Mouse (Mus musculus): Measurements from ENCODE around the gene Cntn1. TPM values are rescaled to one million over a fixed set of nuclear protein-coding genes. Genes with fewer than 3 reads are reported as not detected.

Cntn1 gene
- polyA plus RNA-seq, 1 experiment from 2014 or later, result 3.3 TPM

- Histone ChIP-seq H3K9ac (replicated peaks; ENCODE audit: low read length) (no peak overlapping the region), H3K36me3 (replicated peaks; ENCODE audit: control insufficient read depth, insufficient read depth, low read depth, low read length) (no peaks in the 10 kb centered on the region), H3K27ac (replicated peaks; ENCODE audit: low read depth, low read length) (no peak overlapping the region), H3K4me3 (ENCODE audit: low read depth, low read length) (no peak overlapping the region), H3K9me3 (replicated peaks; ENCODE audit: control insufficient read depth, low read length) (no peaks in the 10 kb centered on the region), H3K4me2 (ENCODE audit: low read depth, low read length) (no peak overlapping the region), H3K4me1 (ENCODE audit: control insufficient read depth, insufficient read depth, low read length) (no peaks in the 10 kb centered on the region), H3K27me3 (ENCODE audit: control insufficient read depth, insufficient read depth, low read length) (no peaks in the 10 kb centered on the region)
- peak; percentile 74 for DNase-seq (ENCODE audit: low spot score)
- no peak for ATAC-seq (replicated peaks; ENCODE audit: insufficient number of reproducible peaks, low FRiP score, low TSS enrichment, low read depth)
- 19% methylated on average over 7 of the region's 7 CpGs for WGBS
Observed at GRCm38 (mm10) chr15:92231386-92231785, 180.4 kb downstream of the Cntn1 start.

GRCm38 (mm10) chr15:92235836-92236235 lies 184.9 kb downstream of the Cntn1 start:
- no peak for DNase-seq (ENCODE audit: low spot score)
- no peak for ATAC-seq (replicated peaks; ENCODE audit: insufficient number of reproducible peaks, low FRiP score, low TSS enrichment, low read depth)

GRCm38 (mm10) chr15:92264980-92265707 lies 214.2 kb downstream of the Cntn1 start:
- Histone ChIP-seq H3K27me3 (ENCODE audit: control insufficient read depth, insufficient read depth, low read length) (no peaks in the 10 kb centered on the region), H3K9me3 (replicated peaks; ENCODE audit: control insufficient read depth, low read length) (no peaks in the 10 kb centered on the region), H3K27ac (replicated peaks; ENCODE audit: low read depth, low read length) (no peak overlapping the region), H3K4me2 (ENCODE audit: low read depth, low read length) (no peak overlapping the region), H3K36me3 (replicated peaks; ENCODE audit: control insufficient read depth, insufficient read depth, low read depth, low read length) (no peaks in the 10 kb centered on the region), H3K9ac (replicated peaks; ENCODE audit: low read length) (no peak overlapping the region), H3K4me3 (ENCODE audit: low read depth, low read length) (no peak overlapping the region), H3K4me1 (ENCODE audit: control insufficient read depth, insufficient read depth, low read length) (no peaks in the 10 kb centered on the region)
- peak; percentile 76 for DNase-seq (ENCODE audit: low spot score)
- ATAC-seq (replicated peaks; ENCODE audit: insufficient number of reproducible peaks, low FRiP score, low TSS enrichment, low read depth), result no peak
- WGBS, result 28% methylated on average over 7 of the region's 7 CpGs

More at GRCm38 (mm10) chr15:92235836-92236235, 184.9 kb downstream of the Cntn1 start:
- Histone ChIP-seq H3K4me2 (ENCODE audit: low read depth, low read length) (no peak overlapping the region), H3K9ac (replicated peaks; ENCODE audit: low read length) (no peak overlapping the region), H3K27me3 (ENCODE audit: control insufficient read depth, insufficient read depth, low read length) (no peaks in the 10 kb centered on the region), H3K36me3 (replicated peaks; ENCODE audit: control insufficient read depth, insufficient read depth, low read depth, low read length) (no peaks in the 10 kb centered on the region), H3K27ac (replicated peaks; ENCODE audit: low read depth, low read length) (no peak overlapping the region), H3K4me1 (ENCODE audit: control insufficient read depth, insufficient read depth, low read length) (no peaks in the 10 kb centered on the region), H3K4me3 (ENCODE audit: low read depth, low read length) (no peak overlapping the region), H3K9me3 (replicated peaks; ENCODE audit: control insufficient read depth, low read length) (no peaks in the 10 kb centered on the region)
- 80% methylated on average over 6 of the region's 6 CpGs for WGBS

GRCm38 (mm10) chr15:92268341-92268740 lies 217.4 kb downstream of the Cntn1 start:
- no peaks in the 10 kb centered on the region for H3K4me1 ChIP-seq (ENCODE audit: control insufficient read depth, insufficient read depth, low read length)
- no peaks in the 10 kb centered on the region for H3K36me3 ChIP-seq (replicated peaks; ENCODE audit: control insufficient read depth, insufficient read depth, low read depth, low read length)
- 38% methylated on average over 3 of the region's 3 CpGs for WGBS
- no peaks in the 10 kb centered on the region for H3K9me3 ChIP-seq (replicated peaks; ENCODE audit: control insufficient read depth, low read length)
- DNase-seq (ENCODE audit: low spot score) (no peak), ATAC-seq (replicated peaks; ENCODE audit: insufficient number of reproducible peaks, low FRiP score, low TSS enrichment, low read depth) (no peak)
- no peak overlapping the region for H3K4me2 ChIP-seq (ENCODE audit: low read depth, low read length)
- no peaks in the 10 kb centered on the region for H3K27me3 ChIP-seq (ENCODE audit: control insufficient read depth, insufficient read depth, low read length)
- no peak overlapping the region for H3K27ac ChIP-seq (replicated peaks; ENCODE audit: low read depth, low read length)
- H3K4me3 ChIP-seq (ENCODE audit: low read depth, low read length), result no peak overlapping the region
- H3K9ac ChIP-seq (replicated peaks; ENCODE audit: low read length), result no peak overlapping the region

- no peak overlapping the region for H3K4me2 ChIP-seq (ENCODE audit: low read depth, low read length)
- H3K36me3 ChIP-seq (replicated peaks; ENCODE audit: control insufficient read depth, insufficient read depth, low read depth, low read length), result no peaks in the 10 kb centered on the region
- DNase-seq (ENCODE audit: low spot score) (no peak), ATAC-seq (replicated peaks; ENCODE audit: insufficient number of reproducible peaks, low FRiP score, low TSS enrichment, low read depth) (no peak)
- no peak overlapping the region for H3K4me3 ChIP-seq (ENCODE audit: low read depth, low read length)
- 83% methylated on average over 18 of the region's 18 CpGs for WGBS
- no peaks in the 10 kb centered on the region for H3K27me3 ChIP-seq (ENCODE audit: control insufficient read depth, insufficient read depth, low read length)
- H3K27ac ChIP-seq (replicated peaks; ENCODE audit: low read depth, low read length), result no peak overlapping the region
- no peaks in the 10 kb centered on the region for H3K4me1 ChIP-seq (ENCODE audit: control insufficient read depth, insufficient read depth, low read length)
- no peaks in the 10 kb centered on the region for H3K9me3 ChIP-seq (replicated peaks; ENCODE audit: control insufficient read depth, low read length)
- no peak overlapping the region for H3K9ac ChIP-seq (replicated peaks; ENCODE audit: low read length)
Observed at GRCm38 (mm10) chr15:92268741-92269322, 217.9 kb downstream of the Cntn1 start.

- Histone ChIP-seq H3K4me1 (ENCODE audit: control insufficient read depth, insufficient read depth, low read length) (no peaks in the 10 kb centered on the region), H3K36me3 (replicated peaks; ENCODE audit: control insufficient read depth, insufficient read depth, low read depth, low read length) (no peaks in the 10 kb centered on the region), H3K4me3 (ENCODE audit: low read depth, low read length) (no peak overlapping the region), H3K27ac (replicated peaks; ENCODE audit: low read depth, low read length) (no peak overlapping the region), H3K9ac (replicated peaks; ENCODE audit: low read length) (no peak overlapping the region), H3K27me3 (ENCODE audit: control insufficient read depth, insufficient read depth, low read length) (no peaks in the 10 kb centered on the region), H3K9me3 (replicated peaks; ENCODE audit: control insufficient read depth, low read length) (no peaks in the 10 kb centered on the region), H3K4me2 (ENCODE audit: low read depth, low read length) (no peak overlapping the region)
- DNase-seq (ENCODE audit: low spot score) (no peak), ATAC-seq (replicated peaks; ENCODE audit: insufficient number of reproducible peaks, low FRiP score, low TSS enrichment, low read depth) (no peak)
- 78% methylated on average over 6 of the region's 6 CpGs for WGBS
Observed at GRCm38 (mm10) chr15:92271801-92272365, 220.9 kb downstream of the Cntn1 start.

DNA sequence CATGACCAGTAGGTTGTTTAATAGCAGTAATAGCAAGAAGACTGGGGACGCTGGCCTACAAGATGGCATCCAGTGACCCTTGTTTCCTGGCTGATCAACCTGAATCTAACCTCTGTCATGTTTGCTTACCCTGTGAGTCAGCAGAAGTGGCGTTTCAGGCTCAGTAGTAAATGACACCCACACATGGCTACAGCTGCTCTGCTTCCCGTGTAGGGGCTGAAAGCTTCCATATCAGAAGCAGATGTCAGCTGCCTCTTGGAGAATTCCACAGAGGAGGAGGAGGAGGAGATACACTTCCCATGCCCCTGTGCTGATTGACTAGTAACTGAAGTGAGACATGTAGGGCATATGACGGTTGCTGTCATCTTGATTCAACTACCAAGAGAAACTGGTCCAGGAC lies 225.9 kb downstream of the Cntn1 start:
- DNase-seq (ENCODE audit: low spot score) (peak; percentile 68), ATAC-seq (replicated peaks; ENCODE audit: insufficient number of reproducible peaks, low FRiP score, low TSS enrichment, low read depth) (0 out of 2 replicates have a peak, but pooled peaks have one; percentile 39)

GRCm38 (mm10) chr15:92277984-92278383 lies 227.0 kb downstream of the Cntn1 start:
- Histone ChIP-seq H3K9me3 (replicated peaks; ENCODE audit: control insufficient read depth, low read length) (no peaks in the 10 kb centered on the region), H3K9ac (replicated peaks; ENCODE audit: low read length) (no peak overlapping the region), H3K27me3 (ENCODE audit: control insufficient read depth, insufficient read depth, low read length) (no peaks in the 10 kb centered on the region), H3K4me3 (ENCODE audit: low read depth, low read length) (no peak overlapping the region), H3K27ac (replicated peaks; ENCODE audit: low read depth, low read length) (no peak overlapping the region), H3K36me3 (replicated peaks; ENCODE audit: control insufficient read depth, insufficient read depth, low read depth, low read length) (no peaks in the 10 kb centered on the region), H3K4me1 (ENCODE audit: control insufficient read depth, insufficient read depth, low read length) (no peaks in the 10 kb centered on the region), H3K4me2 (ENCODE audit: low read depth, low read length) (no peak overlapping the region)
- no peak for ATAC-seq (replicated peaks; ENCODE audit: insufficient number of reproducible peaks, low FRiP score, low TSS enrichment, low read depth)
- whole genome bisulfite sequencing, result 81% methylated on average over 4 of the region's 4 CpGs
- DNase-seq (ENCODE audit: low spot score), result no peak

More for the DNA sequence above, 225.9 kb downstream of the Cntn1 start:
- no peaks in the 10 kb centered on the region for H3K4me1 ChIP-seq (ENCODE audit: control insufficient read depth, insufficient read depth, low read length)
- WGBS, result 22% methylated on average over 4 of the region's 4 CpGs
- H3K27ac ChIP-seq (replicated peaks; ENCODE audit: low read depth, low read length), result no peak overlapping the region
- no peak overlapping the region for H3K4me2 ChIP-seq (ENCODE audit: low read depth, low read length)
- H3K4me3 ChIP-seq (ENCODE audit: low read depth, low read length), result no peak overlapping the region
- no peaks in the 10 kb centered on the region for H3K27me3 ChIP-seq (ENCODE audit: control insufficient read depth, insufficient read depth, low read length)
- H3K9ac ChIP-seq (replicated peaks; ENCODE audit: low read length), result no peak overlapping the region
- no peaks in the 10 kb centered on the region for H3K9me3 ChIP-seq (replicated peaks; ENCODE audit: control insufficient read depth, low read length)
- no peaks in the 10 kb centered on the region for H3K36me3 ChIP-seq (replicated peaks; ENCODE audit: control insufficient read depth, insufficient read depth, low read depth, low read length)
